Mouse (Mus musculus): ENCODE data around the gene Maml3.

GRCm38 (mm10) chr3:51868857-51869256 is 236.0 kb downstream of the Maml3 start:
- TF ChIP-seq CTCF (IDR thresholded peaks at IDR 0.05; ENCODE audit: low read depth): no peak
- TF ChIP-seq EP300 (IDR thresholded peaks at IDR 0.05; ENCODE audit: low read depth): no peak
